In genomic region chr3:94456529-94457000, GRCm38 (mm10) we compare ENCODE assay signal across 8 mouse cellular contexts. TPM values are rescaled to one million over a fixed set of nuclear protein-coding genes. Genes with fewer than 3 reads are reported as not detected.
DNase-seq lines count a peak whose midpoint lies in the region; ATAC-seq and TF ChIP-seq lines count a peak whose summit lies in the region.

No protein-coding gene starts in this region.

- in situ Hi-C loops in CH12.LX (cut with MboI; ENCODE audit: low pct_ligation_motif_present, low pct_unique_long_range_greater_than_20kb, low sequenced_read_pairs): loop anchor here (25.0 kb wide), 1 partner anchor 156 kb away; no protein-coding TSS in a partner anchor

- DNase-seq in CH12.LX (ENCODE audit: extremely low read depth): peak; percentile 93
- DNase-seq in kidney, postnatal 10 days: peak; percentile 89
- peak; percentile 72 to 79 (median 72) for DNase-seq in liver, embryonic 14.5 days (ENCODE audit: low read depth in 3 of 3, low spot score in 3 of 3)
- DNase-seq in neural tube, embryonic 11.5 days (ENCODE audit: low spot score): peak; percentile 92

- TF ChIP-seq EP300 in CH12.LX (IDR thresholded peaks at IDR 0.05; ENCODE audit: low read length): no peak
- TF ChIP-seq EP300 in liver, embryonic 14.5 days (IDR thresholded peaks at IDR 0.05; ENCODE audit: low read depth): no peak

- peak; percentile 88 for ATAC-seq in erythroid progenitor cell, adult 5-6 weeks (replicated peaks; ENCODE audit: low FRiP score, poor library complexity, severe bottlenecking)
- no peak for ATAC-seq in heart, embryonic 14.5 days (ENCODE audit: insufficient number of reproducible peaks, insufficient read depth, low FRiP score, low read depth)
- peak; percentile 39; the same call in 1 of the 2 replicates for ATAC-seq in liver, embryonic 14.5 days (ENCODE audit: insufficient read depth)
- peak; percentile 79 for ATAC-seq in neural tube, embryonic 11.5 days (ENCODE audit: insufficient read depth, low FRiP score, low TSS enrichment)
- ATAC-seq in stomach, embryonic 16.5 days (ENCODE audit: insufficient read depth, low FRiP score): peak; percentile 92

- dilution Hi-C loops in CH12.LX (cut with MboI; ENCODE audit: extremely low pct_ligation_motif_present, extremely low pct_unique_long_range_greater_than_20kb, low sequenced_read_pairs): no loop called here

- peaks cover 3% of the 10 kb centered on the region for H3K9me3 ChIP-seq in CH12.LX (replicated peaks; ENCODE audit: low read length)
- H3K9me3 ChIP-seq in heart, embryonic 14.5 days (ENCODE audit: control insufficient read depth, low read length): 0 out of 2 replicates have a peak, but pooled peaks cover 4% of the 10 kb centered on the region
- no peaks in the 10 kb centered on the region for H3K9me3 ChIP-seq in liver, embryonic 14.5 days (ENCODE audit: control insufficient read depth, low read length)
- H3K9me3 ChIP-seq in neural tube, embryonic 11.5 days (ENCODE audit: control insufficient read depth, low read length): no peaks in the 10 kb centered on the region
- H3K9me3 ChIP-seq in stomach, embryonic 16.5 days (replicated peaks; ENCODE audit: control insufficient read depth, low read length): 0 out of 2 replicates have a peak, but pooled peaks cover 5% of the 10 kb centered on the region

- no peaks in the 10 kb centered on the region for H3K79me2 ChIP-seq in CH12.LX (replicated peaks; ENCODE audit: control insufficient read depth, extremely low read depth, insufficient read depth, poor library complexity, severe bottlenecking)

- TF ChIP-seq POLR2A in CH12.LX (IDR thresholded peaks at IDR 0.05; ENCODE audit: low read depth, low read length): no peak

- TF ChIP-seq RAD21 in CH12.LX (IDR thresholded peaks at IDR 0.05; ENCODE audit: low read depth, low read length): peak; percentile 93

- WGBS in heart, embryonic 14.5 days: 2% methylated on average over 12 of the region's 12 CpGs
- 3% methylated on average over 12 of the region's 12 CpGs for WGBS in liver, embryonic 14.5 days (ENCODE audit: insufficient replicate concordance)
- 3% methylated on average over 12 of the region's 12 CpGs for WGBS in neural tube, embryonic 11.5 days
- under 1% methylated on average over 12 of the region's 12 CpGs for WGBS in stomach, embryonic 16.5 days

- H3K9ac ChIP-seq in CH12.LX (ENCODE audit: insufficient read depth, low read depth): no peak overlapping the region
- H3K9ac ChIP-seq in heart, embryonic 14.5 days (ENCODE audit: low read length): no peak overlapping the region
- H3K9ac ChIP-seq in liver, embryonic 14.5 days (replicated peaks): no peak overlapping the region
- no peak overlapping the region for H3K9ac ChIP-seq in neural tube, embryonic 11.5 days (ENCODE audit: low read length)
- peak overlapping the region; percentile 60 for H3K9ac ChIP-seq in stomach, embryonic 16.5 days (ENCODE audit: low read length)

- TF ChIP-seq CTCF in CH12.LX (conservative IDR thresholded peaks at IDR 0.05 in 1 of 2, IDR thresholded peaks at IDR 0.05 in 1 of 2; ENCODE audit: low read depth in 2 of 2, low read length in 2 of 2): peak; percentile 37 to 94
- TF ChIP-seq CTCF in liver, embryonic 14.5 days (IDR thresholded peaks at IDR 0.05; ENCODE audit: low read depth): peak; percentile 86

- no peaks in the 10 kb centered on the region for H3K27me3 ChIP-seq in CH12.LX (replicated peaks)
- no peaks in the 10 kb centered on the region for H3K27me3 ChIP-seq in heart, embryonic 14.5 days (ENCODE audit: control insufficient read depth, insufficient read depth, low read length)
- peaks cover 4% of the 10 kb centered on the region for H3K27me3 ChIP-seq in liver, embryonic 14.5 days (ENCODE audit: control insufficient read depth, insufficient read depth, low read length)
- H3K27me3 ChIP-seq in neural tube, embryonic 11.5 days (ENCODE audit: control insufficient read depth, insufficient read depth, low read length): no peaks in the 10 kb centered on the region
- no peaks in the 10 kb centered on the region for H3K27me3 ChIP-seq in stomach, embryonic 16.5 days (ENCODE audit: control insufficient read depth, insufficient read depth, low read length)

- H3K4me2 ChIP-seq in CH12.LX (ENCODE audit: insufficient read depth, low read depth, poor library complexity, severe bottlenecking): peak overlapping the region; percentile 42
- peak overlapping the region; percentile 61 for H3K4me2 ChIP-seq in heart, embryonic 14.5 days (ENCODE audit: low read length)
- H3K4me2 ChIP-seq in liver, embryonic 14.5 days (ENCODE audit: low read depth): peak overlapping the region; percentile 38
- peak overlapping the region; percentile 25 for H3K4me2 ChIP-seq in neural tube, embryonic 11.5 days (ENCODE audit: low read depth)
- H3K4me2 ChIP-seq in stomach, embryonic 16.5 days (ENCODE audit: low read depth, low read length): peak overlapping the region; percentile 58

- peak overlapping the region; percentile 30 to 64 (median 51) for H3K4me3 ChIP-seq in CH12.LX (replicated peaks in 1 of 3; ENCODE audit: low read depth in 2 of 3, low read length in 2 of 3, poor library complexity in 1 of 3)
- H3K4me3 ChIP-seq in brown adipose tissue, adult 24 weeks (ENCODE audit: insufficient read depth, low read depth, low read length): peak overlapping the region; percentile 40; the same call in 1 of the 2 replicates
- H3K4me3 ChIP-seq in heart, embryonic 14.5 days (ENCODE audit: control insufficient read depth in 1 of 2, insufficient read depth in 1 of 2, low read depth in 1 of 2, low read length in 2 of 2): peak overlapping the region; percentile 36 to 48
- 0 out of 4 replicates have a peak overlapping the region, but pooled peaks have one; percentile 1 to 5 for H3K4me3 ChIP-seq in liver, embryonic 14.5 days (ENCODE audit: insufficient read depth in 1 of 2, low read depth in 2 of 2, low read length in 2 of 2)
- H3K4me3 ChIP-seq in neural tube, embryonic 11.5 days (ENCODE audit: low read depth, low read length): peak overlapping the region; percentile 17; the same call in 1 of the 2 replicates
- H3K4me3 ChIP-seq in stomach, embryonic 16.5 days (replicated peaks; ENCODE audit: low read length): peak overlapping the region; percentile 36

- H3K27ac ChIP-seq in CH12.LX (ENCODE audit: insufficient read depth, low read depth): no peak overlapping the region
- no peak overlapping the region for H3K27ac ChIP-seq in brown adipose tissue, adult 24 weeks (replicated peaks; ENCODE audit: low read depth, low read length)
- H3K27ac ChIP-seq in heart, embryonic 14.5 days (replicated peaks in 1 of 2; ENCODE audit: control insufficient read depth in 1 of 2, insufficient read depth in 1 of 2, low read depth in 2 of 2, low read length in 2 of 2): no peak overlapping the region
- H3K27ac ChIP-seq in liver, embryonic 14.5 days: no peak overlapping the region
- no peak overlapping the region for H3K27ac ChIP-seq in neural tube, embryonic 11.5 days (ENCODE audit: low read depth, low read length)
- H3K27ac ChIP-seq in stomach, embryonic 16.5 days (ENCODE audit: low read length): no peak overlapping the region

- peaks cover 0 to 9% of the 10 kb centered on the region in 2 experiments; a peak in 2 of 4 replicates for H3K4me1 ChIP-seq in CH12.LX (ENCODE audit: control insufficient read depth in 1 of 2, insufficient read depth in 2 of 2)
- H3K4me1 ChIP-seq in brown adipose tissue, adult 24 weeks (ENCODE audit: control insufficient read depth, insufficient read depth, insufficient read length, low read length): no peaks in the 10 kb centered on the region
- H3K4me1 ChIP-seq in heart, embryonic 14.5 days (ENCODE audit: control insufficient read depth in 2 of 2, insufficient read depth in 2 of 2, low read length in 2 of 2): no peaks in the 10 kb centered on the region
- 0 out of 4 replicates have a peak, but pooled peaks cover 0 to 4% of the 10 kb centered on the region in 2 experiments for H3K4me1 ChIP-seq in liver, embryonic 14.5 days (replicated peaks; ENCODE audit: control insufficient read depth in 2 of 2, insufficient read depth in 2 of 2, low read length in 1 of 2)
- H3K4me1 ChIP-seq in neural tube, embryonic 11.5 days (ENCODE audit: control insufficient read depth, insufficient read depth, low read length): no peaks in the 10 kb centered on the region
- H3K4me1 ChIP-seq in stomach, embryonic 16.5 days (ENCODE audit: control insufficient read depth, insufficient read depth, low read length): peaks cover 3% of the 10 kb centered on the region; the same call in 1 of the 2 replicates

- H3K36me3 ChIP-seq in CH12.LX (replicated peaks in 1 of 2; ENCODE audit: control insufficient read depth in 1 of 2, insufficient read depth in 1 of 2, low read length in 1 of 2): peaks cover 0 to 14% of the 10 kb centered on the region in 2 experiments
- H3K36me3 ChIP-seq in heart, embryonic 14.5 days (ENCODE audit: control insufficient read depth, insufficient read depth, low read length): no peaks in the 10 kb centered on the region
- no peaks in the 10 kb centered on the region for H3K36me3 ChIP-seq in liver, embryonic 14.5 days (replicated peaks; ENCODE audit: control insufficient read depth, insufficient read depth, low read depth)
- H3K36me3 ChIP-seq in neural tube, embryonic 11.5 days (ENCODE audit: control insufficient read depth, insufficient read depth, low read length): no peaks in the 10 kb centered on the region
- H3K36me3 ChIP-seq in stomach, embryonic 16.5 days (ENCODE audit: control insufficient read depth, insufficient read depth, low read length): no peaks in the 10 kb centered on the region

RNA-seq across cellular contexts. Expression of gene Oaz3, which starts 12.8 kb away (rescaled TPM):
- 0.51 and 0.80 TPM in 2 replicates for total RNA-seq in CH12.LX (2012; rRNA removed)
- not detected in 2 replicates for total RNA-seq in CH12.LX (2014; rRNA removed)
- 0.29 and 0.71 TPM in 2 replicates for polyA plus RNA-seq in CH12.LX (2012; ENCODE audit: insufficient read length, low read depth)
- not detected in 2 replicates for polyA plus RNA-seq in brown adipose tissue, adult 24 weeks (2012; ENCODE audit: insufficient read depth, insufficient read length, missing spikeins)
- 0.84 TPM in 1 of 2 replicates, not detected in the other for total RNA-seq in erythroid progenitor cell, adult 5-6 weeks (2015; ENCODE audit: low replicate concordance)
- total RNA-seq in erythroid progenitor cell, adult 5-6 weeks (2017; ENCODE audit: low replicate concordance): not detected in 2 replicates
- 0.27 and 0.53 TPM in 2 replicates for polyA plus RNA-seq in heart, embryonic 14.5 days (2014; fragmentation: Nextera tagmentation; extraction: Ambion mirVana)
- polyA plus RNA-seq in liver, embryonic 14.5 days (2012; rRNA removed): 0.02 TPM in 1 of 2 replicates, not detected in the other
- polyA plus RNA-seq in liver, embryonic 14.5 days (2014; fragmentation: Nextera tagmentation; extraction: Ambion mirVana): not detected in 2 replicates
- polyA plus RNA-seq in neural tube, embryonic 11.5 days (2014; fragmentation: Nextera tagmentation; extraction: Ambion mirVana): 0.23 and 0.41 TPM in 2 replicates
- 0.41 and 0.56 TPM in 2 replicates for polyA plus RNA-seq in stomach, embryonic 16.5 days (2015; fragmentation: Nextera tagmentation; extraction: Ambion mirVana)

RNA-seq across cellular contexts. Expression of gene Mrpl9, which starts 13.4 kb away (rescaled TPM):
- total RNA-seq in CH12.LX (2012; rRNA removed) (114 and 128 TPM in 2 replicates), CH12.LX (2014; rRNA removed) (110 and 111 TPM in 2 replicates)
- 104 and 119 TPM in 2 replicates for polyA plus RNA-seq in CH12.LX (2012; ENCODE audit: insufficient read length, low read depth)
- polyA plus RNA-seq in brown adipose tissue, adult 24 weeks (2012; ENCODE audit: insufficient read depth, insufficient read length, missing spikeins): 86.4 and 105 TPM in 2 replicates
- total RNA-seq in erythroid progenitor cell, adult 5-6 weeks (2015; ENCODE audit: low replicate concordance): 15.5 and 19.5 TPM in 2 replicates
- 17.7 and 27.5 TPM in 2 replicates for total RNA-seq in erythroid progenitor cell, adult 5-6 weeks (2017; ENCODE audit: low replicate concordance)
- polyA plus RNA-seq in heart, embryonic 14.5 days (2014; fragmentation: Nextera tagmentation; extraction: Ambion mirVana): 64.5 and 64.8 TPM in 2 replicates
- 22.7 and 35.1 TPM in 2 replicates for polyA plus RNA-seq in liver, embryonic 14.5 days (2012; rRNA removed)
- 33.3 and 35.2 TPM in 2 replicates for polyA plus RNA-seq in liver, embryonic 14.5 days (2014; fragmentation: Nextera tagmentation; extraction: Ambion mirVana)
- polyA plus RNA-seq in neural tube, embryonic 11.5 days (2014; fragmentation: Nextera tagmentation; extraction: Ambion mirVana): 64.7 and 68.3 TPM in 2 replicates
- polyA plus RNA-seq in stomach, embryonic 16.5 days (2015; fragmentation: Nextera tagmentation; extraction: Ambion mirVana): 67.8 and 71.8 TPM in 2 replicates

RNA-seq across cellular contexts. Expression of gene Celf3, which starts 21.5 kb away (rescaled TPM):
- total RNA-seq in CH12.LX (2012; rRNA removed): 0.13 and 0.21 TPM in 2 replicates
- not detected in 2 replicates for total RNA-seq in CH12.LX (2014; rRNA removed)
- polyA plus RNA-seq in CH12.LX (2012; ENCODE audit: insufficient read length, low read depth): 0.56 and 0.70 TPM in 2 replicates
- not detected in 2 replicates for polyA plus RNA-seq in brown adipose tissue, adult 24 weeks (2012; ENCODE audit: insufficient read depth, insufficient read length, missing spikeins)
- total RNA-seq in erythroid progenitor cell, adult 5-6 weeks (2015; ENCODE audit: low replicate concordance): not detected in 2 replicates
- total RNA-seq in erythroid progenitor cell, adult 5-6 weeks (2017; ENCODE audit: low replicate concordance): not detected in 2 replicates
- polyA plus RNA-seq in heart, embryonic 14.5 days (2014; fragmentation: Nextera tagmentation; extraction: Ambion mirVana): 0.55 and 1.8 TPM in 2 replicates
- polyA plus RNA-seq in liver, embryonic 14.5 days (2012; rRNA removed): 0.07 and 0.79 TPM in 2 replicates
- not detected in 2 replicates for polyA plus RNA-seq in liver, embryonic 14.5 days (2014; fragmentation: Nextera tagmentation; extraction: Ambion mirVana)
- 143 and 154 TPM in 2 replicates for polyA plus RNA-seq in neural tube, embryonic 11.5 days (2014; fragmentation: Nextera tagmentation; extraction: Ambion mirVana)
- 14.2 and 19.3 TPM in 2 replicates for polyA plus RNA-seq in stomach, embryonic 16.5 days (2015; fragmentation: Nextera tagmentation; extraction: Ambion mirVana)

RNA-seq across cellular contexts. Expression of gene Riiad1, which starts 23.6 kb away (rescaled TPM):
- total RNA-seq in CH12.LX (2012; rRNA removed) (not detected in 2 replicates), CH12.LX (2014; rRNA removed) (not detected in 2 replicates)
- polyA plus RNA-seq in CH12.LX (2012; ENCODE audit: insufficient read length, low read depth): not detected in 2 replicates
- polyA plus RNA-seq in brown adipose tissue, adult 24 weeks (2012; ENCODE audit: insufficient read depth, insufficient read length, missing spikeins): not detected in 2 replicates
- total RNA-seq in erythroid progenitor cell, adult 5-6 weeks (2015; ENCODE audit: low replicate concordance): not detected in 2 replicates
- not detected in 2 replicates for total RNA-seq in erythroid progenitor cell, adult 5-6 weeks (2017; ENCODE audit: low replicate concordance)
- 5.5 and 5.8 TPM in 2 replicates for polyA plus RNA-seq in heart, embryonic 14.5 days (2014; fragmentation: Nextera tagmentation; extraction: Ambion mirVana)
- not detected in 2 replicates for polyA plus RNA-seq in liver, embryonic 14.5 days (2012; rRNA removed)
- not detected in 2 replicates for polyA plus RNA-seq in liver, embryonic 14.5 days (2014; fragmentation: Nextera tagmentation; extraction: Ambion mirVana)
- polyA plus RNA-seq in neural tube, embryonic 11.5 days (2014; fragmentation: Nextera tagmentation; extraction: Ambion mirVana): 9.3 and 9.5 TPM in 2 replicates
- polyA plus RNA-seq in stomach, embryonic 16.5 days (2015; fragmentation: Nextera tagmentation; extraction: Ambion mirVana): 1.6 and 3.4 TPM in 2 replicates

RNA-seq across cellular contexts. Expression of gene Tdrkh, which starts 43.5 kb away (rescaled TPM):
- total RNA-seq in CH12.LX (2012; rRNA removed): not detected in 2 replicates
- not detected in 2 replicates for total RNA-seq in CH12.LX (2014; rRNA removed)
- not detected in 2 replicates for polyA plus RNA-seq in CH12.LX (2012; ENCODE audit: insufficient read length, low read depth)
- 24.3 and 29.6 TPM in 2 replicates for polyA plus RNA-seq in brown adipose tissue, adult 24 weeks (2012; ENCODE audit: insufficient read depth, insufficient read length, missing spikeins)
- total RNA-seq in erythroid progenitor cell, adult 5-6 weeks (2015; ENCODE audit: low replicate concordance): 10.1 TPM in 1 of 2 replicates, not detected in the other
- 0.51 TPM in 1 of 2 replicates, not detected in the other for total RNA-seq in erythroid progenitor cell, adult 5-6 weeks (2017; ENCODE audit: low replicate concordance)
- 8.8 and 9.0 TPM in 2 replicates for polyA plus RNA-seq in heart, embryonic 14.5 days (2014; fragmentation: Nextera tagmentation; extraction: Ambion mirVana)
- polyA plus RNA-seq in liver, embryonic 14.5 days (2012; rRNA removed): 1.0 and 3.0 TPM in 2 replicates
- 8.6 and 9.0 TPM in 2 replicates for polyA plus RNA-seq in liver, embryonic 14.5 days (2014; fragmentation: Nextera tagmentation; extraction: Ambion mirVana)
- 43.8 and 48.1 TPM in 2 replicates for polyA plus RNA-seq in neural tube, embryonic 11.5 days (2014; fragmentation: Nextera tagmentation; extraction: Ambion mirVana)
- 6.4 and 8.2 TPM in 2 replicates for polyA plus RNA-seq in stomach, embryonic 16.5 days (2015; fragmentation: Nextera tagmentation; extraction: Ambion mirVana)
